Mouse (Mus musculus) hindbrain, embryonic 15.5 days (tissue): ENCODE results near the gene Ttc28. TPM values are rescaled to one million over a fixed set of nuclear protein-coding genes. Genes with fewer than 3 reads are reported as not detected.
A peak's percentile ranks its signal among the peaks of the same experiment; 100 is the strongest.

Experiments
- ATAC-seq: fragments of 200-750 bp; cut with Nextera tagmentation; 2 replicates; pipeline ENCODE4 v1.8.0; 2017; ENCODE audit warnings: low read depth, moderate number of reproducible peaks, moderate TSS enrichment; ENCODE audit not compliant: low FRiP score
- H3K27ac ChIP-seq: fragments of 300-500 bp; sonication (generic); replicated peaks from 2 replicates; pipeline ENCODE4 v1.5.1; 2015; ENCODE audit warnings: mild to moderate bottlenecking, inconsistent platforms
- H3K27me3 ChIP-seq: fragments of 300-500 bp; sonication (generic); 2 replicates; pipeline ENCODE4 v1.6.1; 2015; ENCODE audit warnings: control low read depth, inconsistent platforms
- H3K36me3 ChIP-seq: fragments of 300-500 bp; sonication (generic); 2 replicates; pipeline ENCODE4 v1.6.1; 2015; ENCODE audit warnings: control low read depth, inconsistent platforms
- H3K4me1 ChIP-seq: fragments of 300-500 bp; sonication (generic); replicated peaks from 2 replicates; pipeline ENCODE4 v1.6.1; 2015; ENCODE audit warnings: control low read depth, inconsistent platforms
- H3K4me2 ChIP-seq: fragments of 300-500 bp; sonication (generic); 2 replicates; pipeline ENCODE4 v1.6.1; 2015; ENCODE audit warnings: moderate library complexity, mild to moderate bottlenecking, inconsistent platforms
- H3K4me3 ChIP-seq: fragments of 300-500 bp; sonication (generic); 2 replicates; pipeline ENCODE4 v1.5.1; 2015; ENCODE audit warnings: mild to moderate bottlenecking, inconsistent platforms
- H3K9ac ChIP-seq: fragments of 300-500 bp; sonication (generic); 2 replicates; pipeline ENCODE4 v1.6.1; 2015; ENCODE audit warnings: inconsistent platforms
- H3K9me3 ChIP-seq: fragments of 300-500 bp; sonication (generic); 2 replicates; pipeline ENCODE4 v1.6.1; 2016; ENCODE audit warnings: control low read depth, inconsistent platforms
- WGBS: fragments of 180-500 bp; shearing (Covaris S2); methylation state at CpG from one replicate; pipeline ENCODE4 v1.1.7; 2015; 5-methylcytosine and 5-hydroxymethylcytosine counted together
- polyA plus RNA-seq: library from polyadenylated mRNA; unstranded; fragments of >200 nt; fragmentation: Nextera tagmentation; extraction: Ambion mirVana; gene quantifications from 2 replicates; pipeline ENCODE4 v1.2.1, GENCODE M21; 2015

Gene Ttc28
- polyA plus RNA-seq, 1 experiment from 2014 or later, result 20.5 TPM

- Histone ChIP-seq H3K4me3 (no peak overlapping the region), H3K27me3 (no peaks in the 10 kb centered on the region), H3K4me1 (peaks cover 65% of the 10 kb centered on the region), H3K4me2 (no peak overlapping the region), H3K27ac (peak overlapping the region; percentile 54; the same call in 1 of the 2 replicates), H3K36me3 (no peaks in the 10 kb centered on the region), H3K9me3 (no peaks in the 10 kb centered on the region), H3K9ac (no peak overlapping the region)
- WGBS, result 67% methylated on average over 6 of the region's 6 CpGs
- ATAC-seq, result no peak
These were observed 160.2 kb downstream of the Ttc28 start for GRCm38 (mm10) chr5:111039771-111040170.

- WGBS, result 62% methylated on average over 5 of the region's 5 CpGs
- ATAC-seq, result no peak
- no peak overlapping the region; the same call in 1 of the 2 replicates for H3K27ac ChIP-seq
- H3K9me3 ChIP-seq, result no peaks in the 10 kb centered on the region
- H3K4me3 ChIP-seq, result no peak overlapping the region
- H3K9ac ChIP-seq, result no peak overlapping the region
- H3K36me3 ChIP-seq, result no peaks in the 10 kb centered on the region
- H3K4me2 ChIP-seq, result no peak overlapping the region
- H3K27me3 ChIP-seq, result no peaks in the 10 kb centered on the region
- H3K4me1 ChIP-seq, result peaks cover 77% of the 10 kb centered on the region
These were observed 162.3 kb downstream of the Ttc28 start for GRCm38 (mm10) chr5:111041952-111042351.

DNA sequence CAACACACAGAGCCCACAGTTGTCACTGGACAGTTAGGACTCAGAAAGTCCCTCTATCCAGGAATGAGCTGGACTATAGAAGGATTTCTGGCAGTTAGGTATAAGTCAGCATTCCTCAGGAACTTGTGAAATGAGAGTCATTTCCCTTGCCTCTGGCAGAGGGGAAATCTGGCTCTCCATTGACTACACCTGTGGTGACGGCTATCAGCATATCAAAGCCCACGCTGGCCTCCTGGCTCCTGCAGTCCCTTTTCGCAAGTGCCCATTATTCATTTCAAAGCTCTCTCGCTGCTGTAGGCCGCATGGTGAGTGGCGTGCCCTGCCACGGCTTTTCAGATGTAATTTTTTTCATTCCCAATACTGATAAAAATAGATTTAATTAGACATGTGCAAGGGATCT lies 164.6 kb downstream of the Ttc28 start:
- ATAC-seq, result no peak
- Histone ChIP-seq H3K4me3 (no peak overlapping the region), H3K36me3 (no peaks in the 10 kb centered on the region), H3K4me1 (peaks cover 79% of the 10 kb centered on the region), H3K27ac (peak overlapping the region; percentile 46; the same call in 1 of the 2 replicates), H3K9ac (no peak overlapping the region), H3K27me3 (no peaks in the 10 kb centered on the region), H3K9me3 (no peaks in the 10 kb centered on the region), H3K4me2 (no peak overlapping the region)
- 16% methylated on average over 7 of the region's 7 CpGs for WGBS

DNA sequence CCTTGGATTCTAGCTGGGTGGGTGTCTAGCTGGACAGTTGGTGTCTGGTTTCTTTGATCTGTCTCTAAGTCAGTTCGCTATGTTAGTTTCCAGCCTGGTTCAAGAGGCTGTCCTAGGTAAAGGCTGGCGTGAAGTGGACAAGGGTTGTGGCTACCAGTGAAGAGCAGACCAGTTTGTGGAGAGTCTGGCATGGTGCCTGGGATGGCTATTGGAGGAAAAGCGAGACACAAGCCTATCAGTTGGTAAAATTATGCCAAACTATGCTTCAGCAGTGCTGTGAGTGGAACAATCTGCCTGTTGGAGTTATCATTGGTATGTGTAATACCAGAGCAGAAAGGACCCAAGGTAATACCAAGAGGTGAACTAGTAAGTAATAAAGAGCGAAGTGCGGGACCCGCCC lies 166.8 kb downstream of the Ttc28 start:
- Histone ChIP-seq H3K27me3 (no peaks in the 10 kb centered on the region), H3K36me3 (no peaks in the 10 kb centered on the region), H3K9me3 (no peaks in the 10 kb centered on the region), H3K4me3 (no peak overlapping the region), H3K9ac (no peak overlapping the region), H3K27ac (0 out of 2 replicates have a peak overlapping the region, but pooled peaks have one; percentile 1), H3K4me1 (peaks cover 70% of the 10 kb centered on the region), H3K4me2 (no peak overlapping the region)
- no peak for ATAC-seq
- 86% methylated on average over 6 of the region's 6 CpGs for WGBS

DNA sequence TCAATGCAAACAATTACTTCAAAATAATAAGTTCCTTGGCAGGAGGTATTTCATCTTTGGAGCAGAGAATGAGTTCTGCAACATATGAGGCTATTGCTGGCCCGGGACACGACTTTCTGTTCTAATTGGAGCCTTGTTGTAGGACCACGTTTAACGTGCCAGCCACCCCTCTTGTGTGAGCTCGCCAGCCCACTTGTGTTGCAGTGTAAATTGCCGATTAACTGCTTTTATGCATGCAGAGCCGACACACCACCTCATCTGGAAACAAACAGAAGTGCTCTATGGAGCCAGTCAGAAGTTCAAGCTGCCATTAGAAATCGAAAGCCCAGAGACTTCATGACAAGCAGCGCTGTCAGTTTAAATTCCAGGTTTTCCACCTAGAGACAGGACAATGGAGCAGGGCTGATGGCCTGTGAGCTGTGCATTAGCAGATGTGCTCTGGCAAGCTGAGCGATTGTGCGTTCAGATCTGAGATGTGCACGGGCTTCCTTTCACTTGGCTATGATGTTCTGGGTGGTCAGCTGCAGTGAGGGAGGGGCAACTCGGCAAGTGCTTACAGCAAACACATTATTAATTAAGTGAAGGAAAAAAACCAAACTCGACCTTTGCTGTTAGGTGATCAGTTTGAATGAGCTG lies 167.4 kb downstream of the Ttc28 start:
- Histone ChIP-seq H3K9ac (no peak overlapping the region), H3K36me3 (no peaks in the 10 kb centered on the region), H3K27ac (0 out of 2 replicates have a peak overlapping the region, but pooled peaks have one; percentile 1), H3K4me1 (peaks cover 65% of the 10 kb centered on the region), H3K4me2 (no peak overlapping the region), H3K9me3 (no peaks in the 10 kb centered on the region), H3K27me3 (no peaks in the 10 kb centered on the region), H3K4me3 (no peak overlapping the region)
- WGBS, result 29% methylated on average over 14 of the region's 14 CpGs
- ATAC-seq, result no peak

DNA sequence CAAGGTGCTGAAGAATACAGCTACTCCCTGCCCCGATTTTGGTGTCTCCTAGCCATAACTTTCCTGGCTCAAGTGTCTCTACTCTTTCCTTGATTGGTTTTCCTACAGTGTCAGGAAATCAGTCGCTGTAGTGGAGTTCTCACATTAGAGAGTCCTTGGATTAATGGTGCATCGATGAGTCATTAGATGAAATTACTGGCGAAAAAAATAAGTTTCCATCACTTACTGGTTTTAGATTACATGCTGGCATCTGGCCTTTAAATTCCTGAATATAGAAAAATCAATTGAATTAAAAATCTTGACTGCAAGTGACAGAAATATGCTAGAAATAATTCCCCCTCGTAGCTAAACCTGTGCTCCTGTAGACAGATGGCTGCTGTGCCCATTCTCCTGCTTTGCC lies 168.4 kb downstream of the Ttc28 start:
- ATAC-seq, result no peak
- WGBS, result 74% methylated on average over 5 of the region's 5 CpGs
- no peak overlapping the region for H3K4me3 ChIP-seq
- H3K9ac ChIP-seq, result no peak overlapping the region
- H3K27me3 ChIP-seq, result no peaks in the 10 kb centered on the region
- H3K4me2 ChIP-seq, result no peak overlapping the region
- no peaks in the 10 kb centered on the region for H3K36me3 ChIP-seq
- no peak overlapping the region for H3K27ac ChIP-seq
- peaks cover 61% of the 10 kb centered on the region for H3K4me1 ChIP-seq
- no peaks in the 10 kb centered on the region for H3K9me3 ChIP-seq

DNA sequence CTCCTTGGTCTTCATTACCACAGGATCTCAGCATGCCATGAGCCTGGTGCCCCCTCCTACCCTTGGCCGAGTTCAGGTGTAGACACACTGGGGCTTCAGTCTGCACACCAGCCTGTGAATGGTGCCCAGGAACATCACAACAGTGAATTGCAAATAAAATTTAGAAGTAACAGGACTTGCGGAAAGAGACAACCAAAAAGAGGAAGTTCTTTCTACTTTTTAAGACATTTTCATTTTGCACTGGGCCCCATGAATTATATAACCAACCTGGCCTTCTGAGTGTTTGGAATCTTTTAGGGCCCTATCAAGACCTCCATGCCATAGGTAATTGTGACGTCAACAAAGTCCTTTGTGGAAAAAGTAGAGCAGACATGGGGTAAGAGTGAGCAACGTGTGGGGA lies 170.0 kb downstream of the Ttc28 start:
- WGBS, result 92% methylated on average over 4 of the region's 4 CpGs
- Histone ChIP-seq H3K27me3 (no peaks in the 10 kb centered on the region), H3K4me3 (no peak overlapping the region), H3K4me1 (peaks cover 63% of the 10 kb centered on the region), H3K36me3 (no peaks in the 10 kb centered on the region), H3K9me3 (no peaks in the 10 kb centered on the region), H3K27ac (no peak overlapping the region), H3K9ac (no peak overlapping the region), H3K4me2 (no peak overlapping the region)
- ATAC-seq, result no peak

DNA sequence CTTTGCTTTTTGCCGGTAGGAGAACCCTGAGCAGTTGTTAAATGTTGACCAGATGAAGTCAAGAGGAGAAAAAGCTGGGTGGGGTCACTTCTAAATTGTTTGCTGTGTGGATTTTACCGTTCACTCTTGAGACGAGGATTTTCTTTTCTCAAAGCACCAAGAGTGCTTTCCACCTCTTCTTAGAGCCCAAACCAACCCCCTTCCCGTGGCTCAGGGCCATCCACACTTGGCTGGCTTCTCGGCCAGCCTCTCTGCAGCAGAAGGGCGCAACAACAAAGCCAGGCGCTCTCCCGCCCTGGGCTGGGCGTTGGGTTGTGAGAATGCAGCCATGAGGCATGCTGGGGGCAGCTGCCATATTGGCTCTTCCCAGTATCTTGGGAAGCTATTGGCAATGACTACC lies 170.5 kb downstream of the Ttc28 start:
- Histone ChIP-seq H3K27me3 (no peaks in the 10 kb centered on the region), H3K27ac (peak overlapping the region; percentile 26; the same call in 1 of the 2 replicates), H3K4me3 (no peak overlapping the region), H3K36me3 (no peaks in the 10 kb centered on the region), H3K4me1 (peaks cover 63% of the 10 kb centered on the region), H3K4me2 (no peak overlapping the region), H3K9me3 (no peaks in the 10 kb centered on the region), H3K9ac (no peak overlapping the region)
- 65% methylated on average over 9 of the region's 9 CpGs for WGBS
- ATAC-seq, result peak; percentile 51; the same call in 1 of the 2 replicates

DNA sequence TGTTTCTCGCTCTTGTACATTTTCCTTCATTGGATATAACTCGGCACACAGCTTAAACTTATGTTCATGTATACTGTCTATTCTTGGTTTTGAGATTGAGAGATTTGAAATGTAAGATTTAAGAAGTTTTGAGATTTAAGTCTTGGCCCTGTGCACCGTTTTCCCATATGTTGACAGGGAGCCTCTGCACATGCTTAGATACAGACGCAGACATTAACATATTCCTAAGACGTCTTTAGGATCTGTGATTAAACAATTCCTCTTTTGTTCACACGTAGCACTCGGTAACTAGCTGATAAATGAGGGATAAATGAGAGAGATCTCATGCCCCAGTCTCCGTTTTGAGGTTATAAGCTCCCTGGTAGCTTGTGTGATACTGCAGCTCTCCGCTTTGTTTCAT lies 174.8 kb downstream of the Ttc28 start:
- no peak overlapping the region for H3K9ac ChIP-seq
- H3K27me3 ChIP-seq, result no peaks in the 10 kb centered on the region
- no peak overlapping the region for H3K4me3 ChIP-seq
- H3K4me2 ChIP-seq, result peak overlapping the region; percentile 53
- peak overlapping the region; percentile 81 for H3K27ac ChIP-seq
- H3K36me3 ChIP-seq, result no peaks in the 10 kb centered on the region
- no peak for ATAC-seq
- 34% methylated on average over 9 of the region's 9 CpGs for WGBS
- H3K4me1 ChIP-seq, result peaks cover 66% of the 10 kb centered on the region
- no peaks in the 10 kb centered on the region for H3K9me3 ChIP-seq

DNA sequence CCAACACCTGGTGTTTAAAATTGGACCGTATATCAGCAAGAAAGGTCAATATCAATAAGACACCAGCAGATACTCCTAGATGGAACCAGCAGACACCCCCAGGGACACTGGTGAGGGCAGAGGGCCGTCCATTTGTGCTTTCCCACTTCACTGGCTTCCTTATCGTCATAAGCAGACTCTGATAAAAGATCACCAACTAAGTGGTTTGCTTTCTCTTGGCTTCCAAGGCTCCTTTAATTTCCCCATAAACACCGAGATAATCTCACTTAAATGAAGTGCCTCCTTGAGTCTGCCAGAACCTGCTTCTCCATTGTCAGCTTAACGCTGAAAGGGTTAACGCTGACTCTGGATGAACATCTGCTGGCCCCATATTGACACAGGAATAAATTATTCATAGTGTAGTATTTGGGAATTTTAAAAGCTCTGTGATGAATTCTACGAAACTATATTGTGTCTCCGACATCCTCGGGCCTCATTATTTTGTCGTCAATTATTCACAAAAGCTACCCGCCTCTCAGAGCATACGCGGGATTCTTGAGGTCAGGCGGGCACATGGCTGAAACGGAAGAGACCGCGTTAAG lies 175.3 kb downstream of the Ttc28 start:
- H3K36me3 ChIP-seq, result no peaks in the 10 kb centered on the region
- ATAC-seq, result no peak
- peak overlapping the region; percentile 15 for H3K4me3 ChIP-seq
- H3K27me3 ChIP-seq, result no peaks in the 10 kb centered on the region
- peaks cover 70% of the 10 kb centered on the region for H3K4me1 ChIP-seq
- H3K9me3 ChIP-seq, result no peaks in the 10 kb centered on the region
- peak overlapping the region; percentile 81 for H3K27ac ChIP-seq
- WGBS, result 19% methylated on average over 17 of the region's 17 CpGs
- H3K9ac ChIP-seq, result peak overlapping the region; percentile 34
- H3K4me2 ChIP-seq, result peak overlapping the region; percentile 53

DNA sequence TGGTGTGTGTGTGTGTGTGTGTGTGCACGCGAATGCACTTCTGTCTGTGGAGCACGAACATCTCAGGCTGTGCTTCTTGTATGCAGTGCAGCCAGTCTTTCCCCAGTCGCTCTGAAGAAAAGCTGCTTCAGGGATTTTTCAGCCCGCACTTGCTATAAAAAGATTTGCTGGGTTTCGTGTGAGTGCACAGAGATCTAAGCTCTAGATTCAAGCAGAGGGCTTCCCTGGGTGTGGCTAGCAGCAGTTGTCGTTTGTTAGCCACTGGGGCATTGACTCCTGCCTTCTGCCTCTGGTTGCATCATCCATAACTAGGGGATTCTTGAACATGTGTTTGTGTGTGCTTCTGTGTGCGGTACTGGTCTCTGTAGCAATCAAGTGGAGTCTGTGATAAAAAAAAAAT lies 175.9 kb downstream of the Ttc28 start:
- peak overlapping the region; percentile 15 for H3K4me3 ChIP-seq

DNA sequence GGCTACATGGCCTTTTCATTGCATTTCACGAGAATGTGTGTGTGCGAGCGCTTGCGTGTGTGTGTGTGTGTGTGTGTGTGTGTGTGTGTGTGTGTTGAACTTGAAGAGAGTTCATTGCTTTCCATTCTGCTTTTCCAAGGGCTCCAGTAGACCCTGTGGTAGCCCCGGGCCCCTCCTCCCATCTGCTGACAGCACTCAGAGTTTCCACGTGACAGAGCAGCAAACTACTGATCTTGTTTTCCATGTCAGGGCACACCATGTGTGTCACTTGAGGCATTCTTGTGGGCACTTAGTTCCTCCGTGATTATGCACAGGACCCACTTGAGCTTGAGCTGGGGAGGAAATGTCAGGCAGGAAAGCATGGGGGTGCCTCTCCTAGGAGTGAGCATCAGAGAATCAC lies 177.5 kb downstream of the Ttc28 start:
- Histone ChIP-seq H3K9me3 (no peaks in the 10 kb centered on the region), H3K27ac (no peak overlapping the region), H3K4me2 (no peak overlapping the region), H3K4me3 (no peak overlapping the region), H3K36me3 (no peaks in the 10 kb centered on the region), H3K9ac (no peak overlapping the region), H3K4me1 (peaks cover 66% of the 10 kb centered on the region), H3K27me3 (no peaks in the 10 kb centered on the region)
- ATAC-seq, result no peak
- 39% methylated on average over 7 of the region's 7 CpGs for WGBS

More for the DNA sequence above, 175.9 kb downstream of the Ttc28 start:
- peak overlapping the region; percentile 34 for H3K9ac ChIP-seq
- H3K27me3 ChIP-seq, result no peaks in the 10 kb centered on the region
- peak overlapping the region; percentile 53 for H3K4me2 ChIP-seq
- peaks cover 66% of the 10 kb centered on the region for H3K4me1 ChIP-seq
- peak overlapping the region; percentile 81 for H3K27ac ChIP-seq
- H3K9me3 ChIP-seq, result no peaks in the 10 kb centered on the region
- WGBS, result 33% methylated on average over 8 of the region's 8 CpGs
- no peak for ATAC-seq
- no peaks in the 10 kb centered on the region for H3K36me3 ChIP-seq
